Comparison of ENCODE assay signal across 8 mouse cellular contexts in the genomic region with DNA sequence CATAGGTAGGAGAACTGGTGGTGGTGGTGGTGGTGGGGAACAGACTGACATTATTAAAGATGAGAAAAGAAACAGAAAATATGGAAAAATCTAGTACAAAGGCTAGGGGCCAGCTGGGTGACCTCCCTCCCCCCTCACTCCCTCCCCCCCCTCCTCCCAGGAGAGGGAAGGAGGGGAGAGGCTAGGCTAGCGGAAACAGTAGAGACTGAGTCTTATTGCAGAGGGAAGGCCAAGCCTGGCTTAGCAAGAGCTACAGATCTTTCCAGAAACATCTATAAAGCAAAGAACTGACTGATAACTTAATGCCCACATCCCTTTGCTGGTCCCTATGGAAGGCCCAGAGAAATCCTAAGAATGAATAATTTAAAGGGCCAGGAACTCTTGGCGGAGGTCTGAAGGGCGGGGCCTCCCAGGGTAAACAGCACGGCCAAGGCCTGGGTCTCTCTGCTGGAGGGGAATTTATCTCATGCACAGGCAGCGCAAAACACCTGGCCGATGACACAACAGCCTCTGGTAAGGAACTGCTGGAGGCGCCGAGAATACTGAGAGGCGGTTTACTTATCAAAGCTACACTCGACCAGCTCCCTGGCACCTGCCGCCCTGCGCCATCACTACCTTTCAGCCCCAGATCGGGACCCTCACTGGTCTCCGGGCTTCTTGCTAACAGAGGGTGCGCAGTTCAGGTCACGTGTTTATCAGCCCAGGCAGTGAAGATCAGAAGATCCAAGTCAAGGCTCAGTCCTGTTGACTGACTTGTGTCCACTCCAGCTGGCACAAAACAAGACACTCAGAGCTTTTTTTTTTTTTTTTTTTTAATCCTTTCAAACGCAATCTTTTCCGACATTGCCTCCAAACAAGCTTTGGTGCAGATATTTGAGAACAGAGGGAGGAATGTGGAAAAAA. TPM values are rescaled to one million over a fixed set of nuclear protein-coding genes. Genes with fewer than 3 reads are reported as not detected.
DNase-seq lines count a peak whose midpoint lies in the region; ATAC-seq and TF ChIP-seq lines count a peak whose summit lies in the region.

No protein-coding gene starts in this region.

- no peak for DNase-seq in forebrain, postnatal 0 days
- peak; percentile 75 for DNase-seq in CH12.LX (ENCODE audit: extremely low read depth)
- DNase-seq in lung, postnatal 4 days = peak; percentile 23 to 35
- no peak for DNase-seq in cerebellum, postnatal 4 days (ENCODE audit: low spot score in 2 of 2)
- no peak for DNase-seq in urinary bladder, postnatal 4 days (ENCODE audit: low spot score in 2 of 2)
- no peak for DNase-seq in kidney, adult 11 months

- no peak overlapping the region for H3K4me2 ChIP-seq in forebrain, embryonic 16.5 days (ENCODE audit: low read length)
- no peak overlapping the region for H3K4me2 ChIP-seq in forebrain, postnatal 0 days (ENCODE audit: low read depth)
- peak overlapping the region; percentile 54 for H3K4me2 ChIP-seq in CH12.LX (ENCODE audit: insufficient read depth, low read depth, poor library complexity, severe bottlenecking)
- peak overlapping the region; percentile 30 for H3K4me2 ChIP-seq in heart, embryonic 16.5 days (ENCODE audit: low read depth, low read length)

- no peaks in the 10 kb centered on the region for H3K9me3 ChIP-seq in forebrain, embryonic 16.5 days (ENCODE audit: control insufficient read depth, low read length)
- no peaks in the 10 kb centered on the region for H3K9me3 ChIP-seq in forebrain, postnatal 0 days (ENCODE audit: low read length)
- H3K9me3 ChIP-seq in CH12.LX (replicated peaks; ENCODE audit: low read length) = no peaks in the 10 kb centered on the region
- no peaks in the 10 kb centered on the region for H3K9me3 ChIP-seq in heart, embryonic 16.5 days (replicated peaks; ENCODE audit: control insufficient read depth, low read length)

- in situ Hi-C loops in CH12.LX (cut with MboI; ENCODE audit: low pct_ligation_motif_present, low pct_unique_long_range_greater_than_20kb, low sequenced_read_pairs) = loop anchor here (5.0 kb wide), 1 partner anchor 112 kb away; no protein-coding TSS in a partner anchor

- peak overlapping the region; percentile 30; the same call in 1 of the 2 replicates for H3K9ac ChIP-seq in forebrain, embryonic 16.5 days (replicated peaks; ENCODE audit: low read depth, low read length)
- H3K9ac ChIP-seq in forebrain, postnatal 0 days = no peak overlapping the region
- peak overlapping the region; percentile 20; the same call in 1 of the 2 replicates for H3K9ac ChIP-seq in CH12.LX (ENCODE audit: insufficient read depth, low read depth)
- no peak overlapping the region for H3K9ac ChIP-seq in heart, embryonic 16.5 days (ENCODE audit: low read length)

- no peak for TF ChIP-seq RAD21 in CH12.LX (IDR thresholded peaks at IDR 0.05; ENCODE audit: low read depth, low read length)

- peaks cover 9% of the 10 kb centered on the region; the same call in 1 of the 2 replicates for H3K4me1 ChIP-seq in forebrain, embryonic 16.5 days (replicated peaks; ENCODE audit: control insufficient read depth, insufficient read depth, low read length)
- H3K4me1 ChIP-seq in forebrain, postnatal 0 days (ENCODE audit: insufficient read depth) = no peaks in the 10 kb centered on the region
- peaks cover 8 to 58% of the 10 kb centered on the region in 2 experiments for H3K4me1 ChIP-seq in CH12.LX (ENCODE audit: control insufficient read depth in 1 of 2, insufficient read depth in 2 of 2)
- H3K4me1 ChIP-seq in heart, embryonic 16.5 days (ENCODE audit: control insufficient read depth, insufficient read depth, low read length) = peaks cover 5% of the 10 kb centered on the region; the same call in 1 of the 2 replicates

- TF ChIP-seq EP300 in CH12.LX (IDR thresholded peaks at IDR 0.05; ENCODE audit: low read length) = no peak

- dilution Hi-C loops in CH12.LX (cut with MboI; ENCODE audit: extremely low pct_ligation_motif_present, extremely low pct_unique_long_range_greater_than_20kb, low sequenced_read_pairs) = no loop called here

- H3K27ac ChIP-seq in forebrain, embryonic 16.5 days (ENCODE audit: low read length) = no peak overlapping the region
- H3K27ac ChIP-seq in forebrain, postnatal 0 days (ENCODE audit: low read depth, low read length) = no peak overlapping the region
- peak overlapping the region; percentile 29 for H3K27ac ChIP-seq in CH12.LX (ENCODE audit: insufficient read depth, low read depth)
- no peak overlapping the region; the same call in 1 of the 2 replicates for H3K27ac ChIP-seq in heart, embryonic 16.5 days (ENCODE audit: low read length)

- no peak for TF ChIP-seq CTCF in forebrain, postnatal 0 days (IDR thresholded peaks at IDR 0.05; ENCODE audit: low read depth)
- TF ChIP-seq CTCF in CH12.LX (conservative IDR thresholded peaks at IDR 0.05 in 1 of 2, IDR thresholded peaks at IDR 0.05 in 1 of 2; ENCODE audit: low read depth in 2 of 2, low read length in 2 of 2) = no peak

- peaks cover 14% of the 10 kb centered on the region for H3K27me3 ChIP-seq in forebrain, embryonic 16.5 days (replicated peaks; ENCODE audit: control insufficient read depth, insufficient read depth, low read length)
- peaks cover 14% of the 10 kb centered on the region; the same call in 1 of the 2 replicates for H3K27me3 ChIP-seq in forebrain, postnatal 0 days (ENCODE audit: insufficient read depth, low read length)
- H3K27me3 ChIP-seq in CH12.LX (replicated peaks) = no peaks in the 10 kb centered on the region
- H3K27me3 ChIP-seq in heart, embryonic 16.5 days (ENCODE audit: control insufficient read depth, insufficient read depth, low read length) = peaks cover 13% of the 10 kb centered on the region

- TF ChIP-seq POLR2A in CH12.LX (IDR thresholded peaks at IDR 0.05; ENCODE audit: low read depth, low read length) = 0 out of 2 replicates have a peak, but pooled peaks have one; percentile 26

- H3K79me2 ChIP-seq in CH12.LX (replicated peaks; ENCODE audit: control insufficient read depth, extremely low read depth, insufficient read depth, poor library complexity, severe bottlenecking) = no peaks in the 10 kb centered on the region

- H3K4me3 ChIP-seq in forebrain, embryonic 16.5 days (replicated peaks; ENCODE audit: low read length) = no peak overlapping the region
- H3K4me3 ChIP-seq in forebrain, postnatal 0 days (ENCODE audit: low read depth, low read length) = no peak overlapping the region
- peak overlapping the region in 2 of 3 experiments; percentile 1 to 13 for H3K4me3 ChIP-seq in CH12.LX (replicated peaks in 1 of 3; ENCODE audit: low read depth in 2 of 3, low read length in 2 of 3, poor library complexity in 1 of 3)
- no peak overlapping the region for H3K4me3 ChIP-seq in heart, embryonic 16.5 days (ENCODE audit: low read length)

- H3K36me3 ChIP-seq in forebrain, embryonic 16.5 days (ENCODE audit: control insufficient read depth, insufficient read depth) = peaks cover 7% of the 10 kb centered on the region
- H3K36me3 ChIP-seq in forebrain, postnatal 0 days (ENCODE audit: insufficient read depth) = peaks cover 25% of the 10 kb centered on the region
- H3K36me3 ChIP-seq in CH12.LX (replicated peaks in 1 of 2; ENCODE audit: control insufficient read depth in 1 of 2, insufficient read depth in 1 of 2, low read length in 1 of 2) = peaks cover 5 to 40% of the 10 kb centered on the region in 2 experiments
- H3K36me3 ChIP-seq in heart, embryonic 16.5 days (ENCODE audit: control insufficient read depth, insufficient read depth) = peaks cover 8% of the 10 kb centered on the region; the same call in 1 of the 2 replicates

- ATAC-seq in forebrain, embryonic 16.5 days = no peak
- ATAC-seq in forebrain, postnatal 0 days = no peak
- peak; percentile 19; the same call in 1 of the 2 replicates for ATAC-seq in heart, embryonic 16.5 days (replicated peaks; ENCODE audit: extremely low read depth, insufficient read depth, low FRiP score)

- 14% methylated on average over 18 of the region's 18 CpGs for WGBS in forebrain, embryonic 16.5 days
- WGBS in forebrain, postnatal 0 days = 21% methylated on average over 18 of the region's 18 CpGs
- 26% methylated on average over 18 of the region's 18 CpGs for whole genome bisulfite sequencing in heart, embryonic 16.5 days

RNA-seq across cellular contexts. Expression of a gene that starts 4.4 kb away (rescaled TPM):
- 0.09 TPM in 1 of 2 replicates, not detected in the other for polyA plus RNA-seq in forebrain, embryonic 16.5 days (2015; fragmentation: Nextera tagmentation; extraction: Ambion mirVana)
- total RNA-seq in forebrain, postnatal 0 days (2014; rRNA removed) = 0.31 and 0.76 TPM in 2 replicates
- 0.08 and 0.29 TPM in 2 replicates for polyA plus RNA-seq in forebrain, postnatal 0 days (2015; fragmentation: Nextera tagmentation; extraction: Ambion mirVana)
- total RNA-seq in CH12.LX (2012; rRNA removed) (not detected in 2 replicates), CH12.LX (2014; rRNA removed) (not detected in 2 replicates)
- not detected in 2 replicates for polyA plus RNA-seq in CH12.LX (2012; ENCODE audit: insufficient read length, low read depth)
- 0.20 and 0.21 TPM in 2 replicates for polyA plus RNA-seq in heart, embryonic 16.5 days (2015; fragmentation: Nextera tagmentation; extraction: Ambion mirVana)

RNA-seq across cellular contexts. Expression of a gene that starts 8.8 kb away (rescaled TPM):
- polyA plus RNA-seq in forebrain, embryonic 16.5 days (2015; fragmentation: Nextera tagmentation; extraction: Ambion mirVana) = 5.2 and 10.4 TPM in 2 replicates
- total RNA-seq in forebrain, postnatal 0 days (2014; rRNA removed) = 4.4 and 4.6 TPM in 2 replicates
- 1.8 TPM in 2 replicates for polyA plus RNA-seq in forebrain, postnatal 0 days (2015; fragmentation: Nextera tagmentation; extraction: Ambion mirVana)
- 2.2 and 2.4 TPM in 2 replicates for total RNA-seq in CH12.LX (2012; rRNA removed)
- total RNA-seq in CH12.LX (2014; rRNA removed) = 0.72 and 2.1 TPM in 2 replicates
- polyA plus RNA-seq in CH12.LX (2012; ENCODE audit: insufficient read length, low read depth) = 12.1 and 16.6 TPM in 2 replicates
- polyA plus RNA-seq in heart, embryonic 16.5 days (2015; fragmentation: Nextera tagmentation; extraction: Ambion mirVana) = 6.2 and 6.3 TPM in 2 replicates

RNA-seq across cellular contexts. Expression of a gene that starts 20.9 kb away (rescaled TPM):
- polyA plus RNA-seq in forebrain, embryonic 16.5 days (2015; fragmentation: Nextera tagmentation; extraction: Ambion mirVana) = 5.1 and 8.7 TPM in 2 replicates
- 3.6 and 6.1 TPM in 2 replicates for total RNA-seq in forebrain, postnatal 0 days (2014; rRNA removed)
- 1.9 and 2.4 TPM in 2 replicates for polyA plus RNA-seq in forebrain, postnatal 0 days (2015; fragmentation: Nextera tagmentation; extraction: Ambion mirVana)
- total RNA-seq in CH12.LX (2012; rRNA removed) (1.1 and 1.5 TPM in 2 replicates), CH12.LX (2014; rRNA removed) (0.50 and 1.1 TPM in 2 replicates)
- polyA plus RNA-seq in CH12.LX (2012; ENCODE audit: insufficient read length, low read depth) = 7.4 and 9.0 TPM in 2 replicates
- 9.1 and 12.5 TPM in 2 replicates for polyA plus RNA-seq in heart, embryonic 16.5 days (2015; fragmentation: Nextera tagmentation; extraction: Ambion mirVana)

RNA-seq across cellular contexts. Expression of a gene that starts 21.0 kb away (rescaled TPM):
- 19.1 and 19.3 TPM in 2 replicates for polyA plus RNA-seq in forebrain, embryonic 16.5 days (2015; fragmentation: Nextera tagmentation; extraction: Ambion mirVana)
- 3.3 and 5.6 TPM in 2 replicates for total RNA-seq in forebrain, postnatal 0 days (2014; rRNA removed)
- 11.3 and 12.8 TPM in 2 replicates for polyA plus RNA-seq in forebrain, postnatal 0 days (2015; fragmentation: Nextera tagmentation; extraction: Ambion mirVana)
- total RNA-seq in CH12.LX (2012; rRNA removed) (20.0 and 25.6 TPM in 2 replicates), CH12.LX (2014; rRNA removed) (9.0 and 9.9 TPM in 2 replicates)
- polyA plus RNA-seq in CH12.LX (2012; ENCODE audit: insufficient read length, low read depth) = 47.9 and 62.1 TPM in 2 replicates
- 24.8 and 31.1 TPM in 2 replicates for polyA plus RNA-seq in heart, embryonic 16.5 days (2015; fragmentation: Nextera tagmentation; extraction: Ambion mirVana)

RNA-seq across cellular contexts. Expression of a gene that starts 21.1 kb away (rescaled TPM):
- polyA plus RNA-seq in forebrain, embryonic 16.5 days (2015; fragmentation: Nextera tagmentation; extraction: Ambion mirVana) = 0.23 and 0.25 TPM in 2 replicates
- total RNA-seq in forebrain, postnatal 0 days (2014; rRNA removed) = 0.23 and 0.24 TPM in 2 replicates
- 0.09 and 0.10 TPM in 2 replicates for polyA plus RNA-seq in forebrain, postnatal 0 days (2015; fragmentation: Nextera tagmentation; extraction: Ambion mirVana)
- total RNA-seq in CH12.LX (2012; rRNA removed) (0.13 TPM in 2 replicates), CH12.LX (2014; rRNA removed) (not detected in 2 replicates)
- polyA plus RNA-seq in CH12.LX (2012; ENCODE audit: insufficient read length, low read depth) = 0.24 and 0.26 TPM in 2 replicates
- polyA plus RNA-seq in heart, embryonic 16.5 days (2015; fragmentation: Nextera tagmentation; extraction: Ambion mirVana) = 0.12 and 0.39 TPM in 2 replicates

Comparison
In these comparisons a context has a peak if more than half of its experiments do, and no peak if none do; other contexts are left out.
1. H3K9ac ChIP-seq: peak in forebrain, embryonic 16.5 days (single experiment) and CH12.LX (single experiment); none in forebrain, postnatal 0 days (single experiment) and heart, embryonic 16.5 days (single experiment).
2. H3K4me2 ChIP-seq: peak in CH12.LX (single experiment) and heart, embryonic 16.5 days (single experiment); none in forebrain, embryonic 16.5 days (single experiment) and forebrain, postnatal 0 days (single experiment).
3. H3K4me3 ChIP-seq: peak in CH12.LX (2 of 3); none in forebrain, embryonic 16.5 days (single experiment), forebrain, postnatal 0 days (single experiment) and heart, embryonic 16.5 days (single experiment).
4. DNase-seq: peak in CH12.LX (single experiment) and lung, postnatal 4 days (2 of 2); none in forebrain, postnatal 0 days (single experiment), cerebellum, postnatal 4 days (0 of 2), urinary bladder, postnatal 4 days (0 of 2) and kidney, adult 11 months (single experiment).